Mouse (Mus musculus) MEL-GATA-1-ER (cell line): ENCODE data around the gene Fbrs.
"Not testable (repeated sequence)": the region's sequence is repeated elsewhere in the genome, so short reads cannot be mapped to it uniquely, and the experiment has no call there.

ENCODE experiments used
- DNase-seq: peaks from one replicate; pipeline ENCODE4 v3.0.0-alpha.2; 2012; ENCODE audit warnings: low read depth; ENCODE audit errors: extremely low read depth

Gene Fbrs

GRCm38 (mm10) chr7:127475186-127475740 is 3.7 kb upstream of the Fbrs start:
- no peak for DNase-seq

GRCm38 (mm10) chr7:127476336-127476735 is 2.7 kb upstream of the Fbrs start:
- no peak for DNase-seq

- no peak for DNase-seq
Measured at GRCm38 (mm10) chr7:127476855-127477254, 2.1 kb upstream of the Fbrs start.

- peak; percentile 100 for DNase-seq
Measured at GRCm38 (mm10) chr7:127477687-127478634, 1.0 kb upstream of the Fbrs start.

GRCm38 (mm10) chr7:127479318-127480225 is 573 bp downstream of the Fbrs start:
- no peak for DNase-seq

- no peak for DNase-seq
Measured at GRCm38 (mm10) chr7:127480321-127480720, 1.3 kb downstream of the Fbrs start.

GRCm38 (mm10) chr7:127485416-127485815 is 6.4 kb downstream of the Fbrs start:
- no peak for DNase-seq

GRCm38 (mm10) chr7:127488364-127488763 is 9.4 kb downstream of the Fbrs start:
- not testable (repeated sequence) for DNase-seq

- no peak for DNase-seq
Measured at GRCm38 (mm10) chr7:127489982-127490381, 11.0 kb downstream of the Fbrs start.

GRCm38 (mm10) chr7:127491846-127492245 is 12.8 kb downstream of the Fbrs start:
- DNase-seq = no peak

GRCm38 (mm10) chr7:127494648-127495047 is 15.6 kb downstream of the Fbrs start:
- no peak for DNase-seq

GRCm38 (mm10) chr7:127497382-127497781 is 18.4 kb downstream of the Fbrs start:
- DNase-seq = no peak

- no peak for DNase-seq
Measured at GRCm38 (mm10) chr7:127498407-127498806, 19.4 kb downstream of the Fbrs start.

- DNase-seq = no peak
Measured at GRCm38 (mm10) chr7:127508291-127508690, 29.3 kb downstream of the Fbrs start.

GRCm38 (mm10) chr7:127509830-127510229 is 30.8 kb downstream of the Fbrs start:
- DNase-seq = not testable (repeated sequence)

GRCm38 (mm10) chr7:127511241-127511640 is 32.2 kb downstream of the Fbrs start:
- DNase-seq = no peak

- DNase-seq = peak; percentile 93
Measured at GRCm38 (mm10) chr7:127511808-127512230, 32.8 kb downstream of the Fbrs start, which contains the start of gene Srcap. Srcap (plus strand) TSS chr7:127511983.

- peak; percentile 54 for DNase-seq
Measured at GRCm38 (mm10) chr7:127512231-127513015, 33.4 kb downstream of the Fbrs start.

- DNase-seq = peak; percentile 56
Measured at GRCm38 (mm10) chr7:127513016-127513390, 34.0 kb downstream of the Fbrs start.

- no peak for DNase-seq
Measured at GRCm38 (mm10) chr7:127513781-127514180, 34.8 kb downstream of the Fbrs start.

GRCm38 (mm10) chr7:127515846-127516245 is 36.8 kb downstream of the Fbrs start:
- no peak for DNase-seq
